Mouse (Mus musculus): ENCODE data around the gene Gpr161.

DNA sequence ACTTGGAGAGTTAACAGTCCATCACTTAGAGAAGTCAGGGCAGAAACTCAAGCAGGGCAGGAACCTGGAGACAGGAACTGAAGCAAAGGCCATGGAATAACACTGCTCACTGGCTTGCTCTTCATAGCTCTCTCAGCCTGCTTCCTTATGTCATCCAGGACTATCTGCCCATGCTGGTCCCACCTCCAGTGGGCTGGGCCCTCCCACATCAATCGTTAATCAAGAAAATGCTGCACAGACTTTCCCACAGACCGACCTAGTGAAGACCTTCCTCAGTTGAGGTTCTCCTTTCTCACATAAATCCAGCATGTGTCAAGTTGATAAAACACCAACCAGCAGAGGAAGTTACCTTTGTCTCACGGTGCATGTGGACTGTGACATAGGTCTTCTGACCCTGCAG, 5.5 kb downstream of the Gpr161 start:
- TF ChIP-seq CTCF (IDR thresholded peaks at IDR 0.05; ENCODE audit: borderline replicate concordance, control insufficient read depth, extremely low read depth, insufficient read depth, low read length, poor library complexity): no peak
- no peak for TF ChIP-seq POLR2A (IDR thresholded peaks at IDR 0.05; ENCODE audit: control insufficient read depth, extremely low read depth, insufficient read depth, low read length, poor library complexity)
